Mouse (Mus musculus) heart, postnatal 10 days (tissue): ENCODE measurements around the gene Klk6. TPM values are rescaled to one million over a fixed set of nuclear protein-coding genes. Genes with fewer than 3 reads are reported as not detected.

Source experiments
- DNase-seq, 2 experiments: peaks; one replicate each; pipeline ENCODE4 v3.0.0; 2021
- intact Hi-C: fragments of 180-260 bp; cut with DNase I; formaldehyde crosslinking; loops from one replicate; pipeline ENCODE4 v1.15.1; 2025
- total RNA-seq, 2 experiments: library from RNA; stranded (reverse); gene quantifications; 2 replicates each; pipeline ENCODE4 v1.2.3; 2021

The Klk6 gene
- total RNA-seq, result not detected

DNA sequence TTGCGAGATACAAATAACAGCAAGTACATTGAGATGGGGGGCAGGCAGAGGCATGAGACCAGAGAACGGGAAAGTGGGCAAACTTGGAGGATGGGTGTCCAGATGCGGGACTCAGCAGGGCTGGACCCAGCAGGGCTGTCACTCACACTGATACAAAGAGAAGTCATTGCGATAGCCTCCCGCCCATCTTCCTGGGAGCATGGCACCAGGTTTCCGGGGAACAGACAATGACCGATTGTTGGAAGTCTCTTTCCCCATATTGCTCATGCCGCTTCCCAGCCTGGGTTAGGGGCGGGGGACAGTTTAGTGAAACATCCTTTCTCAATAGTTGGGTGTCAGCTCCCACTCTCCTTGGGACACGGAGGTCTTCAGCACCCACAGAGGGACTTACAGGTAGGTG lies at the start of gene Klk6:
Gene Klk6, plus strand, starts transcription at position 301 of the 400 bp plus-strand sequence.
- DNase-seq, result no peak
- intact Hi-C loops, result no loop called here

DNA sequence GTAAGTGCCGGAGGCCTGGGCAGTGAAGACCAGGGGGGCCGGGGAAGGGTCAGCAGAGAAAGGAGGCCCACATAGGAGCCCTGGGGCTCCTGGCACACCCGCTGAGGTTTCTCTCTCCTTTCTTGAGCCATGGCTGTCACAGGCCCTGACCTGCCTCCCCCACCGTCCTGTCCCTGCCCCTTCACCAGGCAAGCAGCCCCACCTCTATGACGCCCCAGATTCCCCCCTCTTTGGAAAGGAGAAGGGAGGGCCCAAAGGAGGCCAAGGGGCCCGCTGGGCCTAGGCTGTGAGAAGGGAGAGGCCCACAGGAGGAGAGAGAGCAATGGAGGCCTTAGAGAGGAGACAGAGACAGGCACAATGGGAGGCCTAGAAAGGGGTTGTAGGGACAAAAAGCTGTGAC lies 49.5 kb upstream of the Klk6 start:
- intact Hi-C loops, result no loop called here

DNA sequence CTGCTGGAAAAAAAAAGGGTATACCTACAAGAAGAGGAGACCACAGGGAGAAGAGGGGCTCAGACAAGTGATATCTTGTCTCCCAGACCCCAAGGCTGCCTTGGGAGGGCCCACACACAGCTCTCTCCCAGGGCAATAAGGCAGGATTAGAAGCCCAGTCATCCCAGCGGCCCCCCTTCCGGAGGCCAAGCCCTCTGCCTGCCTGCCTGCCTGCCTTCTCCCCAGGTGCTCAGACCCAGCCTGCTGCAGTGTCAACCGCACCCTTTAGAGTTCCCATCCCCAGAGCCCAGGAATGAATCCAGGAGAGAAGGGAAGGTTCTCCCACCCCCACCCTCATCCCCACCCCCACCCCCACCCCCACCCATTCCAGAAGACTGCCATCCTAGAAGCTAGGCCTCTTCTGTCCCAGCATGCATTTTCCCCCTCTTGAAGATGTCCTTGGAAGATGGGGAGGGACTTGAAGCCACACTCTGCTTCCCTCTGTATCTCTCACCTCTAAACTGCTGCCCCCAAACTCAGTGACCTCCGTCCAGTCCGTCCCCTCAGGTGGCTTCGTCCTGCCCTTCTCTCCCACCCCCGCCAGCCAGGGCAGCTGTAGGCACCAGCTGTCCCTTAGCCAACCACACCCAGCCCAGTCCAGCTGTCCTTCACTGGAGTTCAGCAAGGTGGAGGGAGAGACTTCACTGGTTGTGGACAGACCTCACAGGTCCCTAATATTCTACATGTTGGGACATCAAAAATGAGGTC lies 48.8 kb upstream of the Klk6 start:
- DNase-seq, result no peak
- intact Hi-C loops, result no loop called here

More for the DNA sequence above, 49.5 kb upstream of the Klk6 start:
- no peak for DNase-seq

DNA sequence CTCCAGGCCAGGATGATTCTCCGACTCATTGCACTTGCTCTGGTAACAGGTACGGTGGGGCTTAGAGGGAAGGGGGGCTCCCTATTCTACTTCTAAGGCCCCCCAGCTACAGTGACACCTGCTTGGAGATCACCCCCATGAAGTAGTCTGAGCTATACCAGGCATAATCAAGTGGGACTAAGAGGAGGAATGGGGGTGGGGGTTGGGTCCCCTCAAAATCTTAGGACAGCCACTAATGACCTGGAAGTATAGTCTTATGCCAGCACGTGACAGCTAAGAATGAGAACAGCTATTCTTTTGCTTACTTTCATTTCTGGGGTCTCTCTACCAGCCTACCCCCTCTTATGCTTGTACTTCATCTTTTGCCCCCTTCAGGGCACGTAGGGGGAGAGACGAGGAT lies 47.8 kb upstream of the Klk6 start:
- DNase-seq, result no peak
- intact Hi-C loops, result no loop called here

DNA sequence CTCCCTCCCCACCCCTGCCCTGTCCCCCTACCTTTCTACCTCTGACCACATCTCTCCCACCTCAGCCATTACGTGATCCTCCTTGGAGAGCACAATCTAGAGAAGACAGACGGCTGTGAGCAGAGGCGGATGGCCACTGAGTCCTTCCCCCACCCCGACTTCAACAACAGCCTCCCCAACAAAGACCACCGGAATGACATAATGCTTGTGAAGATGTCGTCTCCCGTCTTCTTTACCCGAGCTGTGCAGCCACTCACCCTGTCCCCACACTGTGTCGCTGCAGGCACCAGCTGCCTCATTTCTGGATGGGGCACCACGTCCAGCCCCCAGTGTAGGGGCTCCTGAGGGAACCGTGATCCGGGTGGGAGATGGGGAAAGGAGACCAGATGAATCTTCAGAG lies 46.9 kb upstream of the Klk6 start:
- intact Hi-C loops, result no loop called here
- DNase-seq, result no peak

DNA sequence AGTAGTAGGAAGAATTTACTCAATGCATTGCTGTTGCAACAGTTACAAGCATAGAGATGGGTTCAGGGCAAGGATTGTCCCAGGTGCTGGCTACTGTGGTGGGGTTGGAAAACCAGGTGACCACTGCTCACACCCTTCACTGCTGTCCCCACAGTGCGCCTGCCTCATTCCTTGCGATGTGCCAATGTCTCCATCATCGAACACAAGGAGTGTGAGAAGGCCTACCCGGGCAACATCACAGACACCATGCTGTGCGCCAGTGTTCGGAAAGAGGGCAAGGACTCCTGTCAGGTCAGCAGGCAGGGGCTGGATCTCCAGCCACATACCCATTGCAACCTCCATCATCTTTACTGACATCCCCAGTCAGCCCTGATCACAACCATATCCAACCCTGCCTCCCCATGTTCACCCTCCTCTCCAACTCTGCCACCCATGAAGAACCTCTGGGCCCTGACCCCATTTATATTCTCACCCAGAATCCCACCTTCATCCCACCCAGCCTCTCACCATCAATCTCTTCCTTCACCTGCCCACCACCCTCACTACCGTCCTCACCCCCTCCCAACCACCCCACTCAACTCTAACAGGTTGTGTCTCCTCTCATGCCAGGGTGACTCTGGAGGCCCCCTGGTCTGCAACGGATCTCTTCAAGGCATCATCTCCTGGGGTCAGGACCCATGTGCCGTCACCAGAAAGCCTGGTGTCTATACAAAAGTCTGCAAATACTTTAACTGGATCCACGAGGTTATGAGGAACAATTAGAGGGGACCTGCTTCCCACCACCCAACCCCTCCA lies 45.9 kb upstream of the Klk6 start:
- intact Hi-C loops, result no loop called here
- DNase-seq, result no peak

DNA sequence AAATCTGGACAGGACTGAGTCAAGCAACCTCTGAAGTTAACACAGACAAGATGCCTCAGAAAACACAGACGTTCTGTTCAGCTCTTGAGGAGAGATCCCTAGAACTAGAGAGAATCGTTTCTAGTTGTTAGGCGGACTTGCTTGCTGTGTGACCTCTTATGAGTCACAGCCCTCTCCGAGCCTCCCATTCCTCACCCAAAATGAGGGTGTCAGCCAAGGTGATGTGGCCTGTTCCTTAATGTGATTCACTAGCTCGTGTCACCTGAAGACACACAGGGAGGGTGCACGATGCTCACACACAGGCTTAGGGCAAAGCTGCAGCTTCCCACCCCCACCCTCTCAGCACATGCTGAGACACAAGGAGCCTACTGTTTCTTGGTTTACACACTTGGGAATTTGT lies 44.1 kb upstream of the Klk6 start:
- DNase-seq, result no peak
- intact Hi-C loops, result no loop called here

DNA sequence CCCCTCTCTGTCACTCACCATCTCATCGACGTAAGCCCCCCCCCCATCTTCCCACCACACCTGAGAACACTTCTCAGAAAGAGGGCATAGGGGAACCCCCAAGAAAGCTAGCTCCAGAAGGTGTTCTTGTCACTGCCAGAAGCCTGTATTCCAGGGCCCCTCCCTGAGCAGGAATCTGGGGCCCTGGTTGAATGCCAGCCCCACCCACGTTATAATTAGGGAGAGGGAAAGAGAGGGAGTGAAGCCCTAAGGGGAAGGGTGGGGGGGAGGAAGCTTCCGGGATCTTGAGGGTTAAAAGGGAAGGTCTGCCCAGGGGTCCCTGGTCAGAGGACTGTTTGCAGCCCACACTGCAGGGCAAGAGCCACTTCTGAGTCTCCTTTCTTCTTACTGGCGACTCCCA lies 43.6 kb upstream of the Klk6 start, which contains the start of gene Klk10:
Gene Klk10, plus strand, starts transcription at position 290 of the 400 bp plus-strand sequence.
- no peak for DNase-seq
- intact Hi-C loops, result no loop called here

DNA sequence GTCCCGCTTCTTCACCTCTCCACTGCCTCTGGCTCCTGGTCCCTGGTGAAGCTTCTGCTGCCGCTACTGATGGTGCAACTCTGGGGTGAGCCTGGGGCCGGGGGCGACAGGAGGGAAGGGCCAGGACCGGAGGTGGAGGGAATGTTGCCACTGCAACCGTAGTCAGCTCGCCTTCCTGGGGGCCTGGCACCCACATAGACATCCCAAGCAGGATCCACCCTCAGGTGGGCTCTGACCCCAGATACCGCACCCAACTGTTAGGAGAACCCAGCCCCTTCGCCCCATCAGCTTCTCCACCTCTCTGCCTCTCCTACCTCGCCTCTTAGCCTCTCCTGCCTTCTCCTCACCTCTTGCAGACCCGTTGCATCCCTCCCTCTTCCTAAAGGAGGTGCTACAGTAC lies 42.8 kb upstream of the Klk6 start:
- intact Hi-C loops, result no loop called here
- no peak for DNase-seq

DNA sequence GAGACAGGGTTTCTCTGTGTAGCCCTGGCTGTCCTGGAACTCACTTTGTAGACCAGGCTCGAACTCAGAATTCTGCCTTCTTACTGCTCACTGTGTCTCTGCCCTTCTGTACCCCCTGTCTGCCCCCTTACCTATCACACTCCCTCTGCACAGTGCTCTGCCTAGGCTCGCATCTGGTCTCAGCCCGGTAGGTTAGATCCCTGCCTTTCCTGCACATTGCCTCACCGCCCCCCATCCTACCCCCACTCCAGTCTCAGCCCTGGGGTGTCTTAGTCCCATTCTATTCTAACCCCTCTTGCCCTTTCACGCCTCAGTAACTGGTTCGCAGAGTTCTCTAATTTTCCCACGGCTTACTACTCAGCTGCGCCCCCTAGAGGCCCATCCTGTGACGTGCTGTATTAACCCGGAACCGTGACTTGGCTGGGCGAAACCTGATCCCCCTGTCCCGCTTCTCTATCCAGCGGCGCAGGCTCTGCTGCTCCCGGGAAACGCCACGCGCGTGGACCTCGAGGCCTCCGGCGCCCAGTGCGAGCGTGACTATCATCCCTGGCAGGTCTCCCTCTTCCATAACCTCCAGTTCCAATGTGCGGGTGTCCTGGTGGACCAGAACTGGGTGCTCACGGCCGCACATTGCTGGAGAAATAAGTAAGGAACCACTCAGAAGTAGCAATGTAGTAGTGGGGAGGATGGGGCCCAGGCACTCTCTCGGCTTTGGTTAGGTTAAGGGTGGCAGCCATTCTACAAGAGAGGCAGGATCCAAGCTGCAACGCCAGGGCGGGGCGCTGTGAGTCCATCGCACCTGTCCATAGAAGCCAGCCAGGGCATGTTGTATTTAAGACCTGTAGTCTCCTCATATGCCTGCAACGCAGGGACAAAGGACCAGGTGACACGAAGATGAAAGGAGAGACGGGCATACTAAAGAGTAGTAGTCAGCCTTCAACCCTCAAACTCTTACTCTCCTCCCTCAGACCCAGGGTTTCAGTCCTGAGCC lies 41.7 kb upstream of the Klk6 start:
- intact Hi-C loops, result loop anchor here (1.0 kb wide), 1 partner anchor 101 kb away; no protein-coding TSS in a partner anchor
- peak; percentile 77 to 89 for DNase-seq

DNA sequence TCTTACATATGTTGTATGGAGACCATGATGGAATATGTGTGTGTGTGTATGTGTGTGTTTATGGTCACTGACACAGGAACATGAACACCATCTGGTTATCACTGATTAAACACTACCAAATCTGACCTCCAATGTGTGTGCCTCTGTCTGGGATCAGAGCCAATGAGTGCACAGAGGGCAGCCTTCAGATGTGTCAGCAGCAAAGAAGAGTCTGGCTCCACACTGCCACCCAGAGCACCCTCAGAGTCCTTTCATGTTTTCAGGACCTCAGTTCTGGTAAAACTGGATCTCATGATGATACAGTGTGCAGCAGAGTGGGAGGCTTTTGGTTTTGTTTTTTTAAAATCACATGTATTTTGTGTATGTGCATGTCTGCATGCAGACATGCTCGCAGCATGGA lies 39.0 kb upstream of the Klk6 start:
- no peak for DNase-seq
- intact Hi-C loops, result no loop called here

DNA sequence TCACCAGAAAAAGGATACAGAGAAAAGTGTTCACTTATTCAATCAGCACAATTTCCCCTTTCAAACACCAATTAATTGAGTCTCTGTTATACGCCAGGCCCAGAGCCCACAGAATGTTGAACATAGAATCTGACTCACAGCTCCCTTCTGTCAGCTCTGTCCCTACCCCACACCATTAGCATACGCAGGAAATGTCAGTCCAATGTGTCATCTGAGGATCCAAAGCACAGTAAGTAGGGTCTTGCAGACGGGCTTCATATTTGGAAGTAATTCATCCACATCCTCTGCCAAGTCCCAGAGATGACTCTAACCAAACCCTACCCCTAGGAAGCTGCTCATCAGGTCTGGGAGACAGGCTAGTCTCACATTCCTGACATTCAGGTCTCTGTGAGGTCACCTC lies 36.2 kb upstream of the Klk6 start:
- intact Hi-C loops, result loop anchor here (2.0 kb wide), 1 partner anchor 107 kb away; no protein-coding TSS in a partner anchor
- DNase-seq, result no peak

DNA sequence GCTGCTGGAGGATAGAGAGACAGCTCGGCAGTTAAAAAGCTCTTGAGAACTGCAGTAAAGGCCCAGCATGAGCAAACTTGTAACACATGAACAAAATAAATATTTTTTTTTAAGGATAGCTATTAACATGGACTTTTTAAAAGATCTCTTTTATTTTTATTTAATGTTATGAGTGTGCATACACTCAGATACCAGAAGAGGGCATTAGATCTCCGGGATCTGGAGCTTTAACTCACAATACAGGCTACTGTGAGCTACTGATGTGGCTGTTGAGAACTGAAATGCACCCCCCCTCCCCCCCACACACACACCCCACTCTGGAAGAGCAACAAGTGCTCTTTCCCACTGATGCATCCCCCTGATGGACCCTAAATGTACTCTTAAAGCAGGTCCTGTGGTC lies 35.0 kb upstream of the Klk6 start:
- intact Hi-C loops, result loop anchor here (2.0 kb wide), 1 partner anchor 106 kb away; no protein-coding TSS in a partner anchor
- no peak for DNase-seq

DNA sequence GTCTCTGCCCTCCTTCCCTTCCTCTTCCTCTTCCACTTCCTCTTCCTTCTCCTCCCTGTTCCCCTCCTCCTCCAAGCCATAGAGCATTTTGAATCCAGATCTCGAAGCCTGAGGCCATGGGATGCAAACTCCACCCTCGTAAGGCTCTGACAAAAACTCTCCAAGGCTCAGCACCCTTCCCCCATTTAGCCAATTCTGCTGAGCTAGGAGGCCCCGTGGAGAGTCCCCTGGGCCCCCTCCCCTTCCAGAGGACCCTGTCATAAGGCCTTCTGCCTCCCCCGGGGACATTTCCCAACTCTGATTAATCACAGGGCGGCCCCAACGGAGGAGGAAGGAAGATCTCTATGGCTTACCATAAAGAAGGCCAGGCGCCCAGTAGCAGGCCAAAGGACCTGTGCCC lies 32.7 kb upstream of the Klk6 start, which contains the start of gene Klk9:
Gene Klk9, plus strand, starts transcription at position 301 of the 400 bp plus-strand sequence.
- intact Hi-C loops, result no loop called here
- no peak for DNase-seq

DNA sequence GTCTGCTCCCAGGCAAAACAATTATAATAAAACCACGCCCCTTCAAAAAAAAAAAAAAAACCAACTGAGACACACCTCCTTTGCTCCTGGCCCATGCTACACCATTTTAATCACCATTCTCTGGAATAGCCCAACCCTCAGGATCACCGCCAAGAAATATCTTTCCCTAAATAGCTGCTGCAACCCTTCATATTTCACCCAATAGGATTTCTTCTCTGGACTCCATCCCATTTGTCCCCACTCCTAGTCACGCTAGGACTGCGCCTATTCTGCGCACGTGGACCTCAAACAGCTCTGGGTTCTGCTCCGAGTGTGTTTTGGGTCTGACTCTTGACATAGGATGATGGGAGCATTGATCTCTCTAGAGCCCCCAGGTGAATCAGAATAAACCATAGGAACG lies 27.9 kb upstream of the Klk6 start:
- intact Hi-C loops, result no loop called here

DNA sequence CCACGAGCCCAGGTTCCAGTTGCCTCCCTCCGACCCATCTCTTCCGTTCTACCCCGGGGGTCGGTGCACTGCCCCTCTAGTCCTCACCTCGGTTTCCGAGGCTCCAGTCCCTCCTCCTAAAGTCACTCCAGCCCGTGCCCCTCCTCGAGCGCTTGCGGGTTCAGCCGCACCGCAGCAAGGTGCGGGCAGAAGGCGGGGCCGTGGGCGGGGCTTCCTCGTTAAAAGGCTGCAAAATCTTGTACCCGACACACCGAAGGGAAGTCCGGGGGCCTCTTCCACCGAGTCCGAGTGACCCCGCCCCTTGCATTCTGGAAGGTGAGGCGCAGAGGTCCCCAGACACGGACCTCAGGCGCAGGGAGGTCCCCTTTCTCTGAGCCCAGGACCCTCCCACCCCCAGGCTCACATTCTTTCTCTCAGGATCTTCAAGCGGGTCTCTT lies 26.9 kb upstream of the Klk6 start, which contains the start of gene Klk8:
Gene Klk8, plus strand, starts transcription at position 245 of the 437 bp plus-strand sequence.
- DNase-seq, result peak in 1 of 2 experiments; percentile 16
- intact Hi-C loops, result no loop called here

More for the DNA sequence above, 27.9 kb upstream of the Klk6 start:
- DNase-seq, result peak; percentile 19 to 32

DNA sequence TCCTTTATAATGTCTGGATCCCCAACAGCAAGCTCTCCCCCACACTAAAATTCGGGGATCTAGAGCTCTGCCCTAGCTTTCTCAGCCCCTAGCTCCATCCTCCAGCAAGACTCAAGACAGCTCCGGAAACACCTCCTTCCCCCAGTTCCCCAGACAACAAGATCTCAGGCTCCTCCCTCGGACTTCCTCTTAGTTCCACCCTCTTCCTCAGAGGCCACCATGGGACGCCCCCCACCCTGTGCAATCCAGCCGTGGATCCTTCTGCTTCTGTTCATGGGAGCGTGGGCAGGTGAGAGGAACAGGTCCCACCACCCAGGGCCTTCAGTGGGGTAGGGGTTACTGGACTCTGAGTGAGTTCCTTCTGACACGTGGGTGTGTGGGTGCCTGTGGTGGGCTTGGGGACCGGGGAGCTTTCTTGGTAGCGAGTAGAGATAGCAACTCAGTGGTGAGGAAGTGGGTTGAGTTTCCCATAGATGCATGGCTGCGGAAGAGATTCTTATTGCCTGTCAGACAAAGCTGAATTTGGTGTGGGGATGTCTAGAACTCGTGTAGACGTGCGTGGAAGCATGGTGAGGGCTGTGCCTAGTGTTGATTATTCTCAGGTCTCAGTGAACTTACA lies 26.3 kb upstream of the Klk6 start:
- intact Hi-C loops, result no loop called here
- peak; percentile 15 to 16 for DNase-seq

DNA sequence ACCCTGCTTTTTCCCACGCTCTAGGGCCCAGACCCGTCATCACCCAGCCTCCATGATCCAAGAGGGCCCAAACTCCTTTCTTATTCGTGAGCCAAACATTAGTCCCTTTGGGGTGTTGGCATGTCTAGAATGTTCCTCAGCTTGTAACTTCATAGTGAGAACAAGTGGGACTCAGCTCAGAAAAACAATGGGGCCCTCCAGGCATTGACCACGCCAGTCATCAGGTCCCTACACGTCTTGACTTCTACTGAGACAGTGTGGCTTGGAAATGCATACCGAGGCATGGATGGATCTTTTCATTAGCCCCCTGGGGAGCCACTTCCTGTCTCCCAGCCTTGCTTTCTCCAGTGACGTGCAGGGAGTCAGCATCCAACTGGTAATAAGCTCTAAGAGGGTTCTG lies 24.4 kb upstream of the Klk6 start:
- intact Hi-C loops, result no loop called here
- no peak for DNase-seq

DNA sequence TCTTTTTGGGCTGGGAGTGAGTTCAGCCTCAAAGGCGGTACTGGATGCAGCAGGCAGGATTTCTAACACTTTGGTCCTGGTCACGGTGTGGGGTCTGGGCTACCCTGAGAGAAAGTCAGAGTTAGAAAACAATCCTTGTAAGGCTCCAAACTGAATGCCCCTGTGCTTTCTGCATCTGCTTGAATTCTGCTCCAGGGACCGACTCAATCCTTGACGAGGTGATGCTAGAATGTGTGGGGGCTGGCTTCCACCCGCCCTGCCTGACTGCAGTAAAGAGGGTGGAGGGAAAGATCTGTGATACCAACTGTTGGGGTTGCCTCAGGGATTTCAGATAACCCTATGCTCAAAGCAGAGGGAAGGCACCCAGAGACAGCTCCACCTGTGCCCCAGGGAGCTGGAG lies 13.3 kb upstream of the Klk6 start, which contains the start of gene Klk7:
Gene Klk7, plus strand, starts transcription at position 301 of the 400 bp plus-strand sequence.
- intact Hi-C loops, result no loop called here
- no peak for DNase-seq

DNA sequence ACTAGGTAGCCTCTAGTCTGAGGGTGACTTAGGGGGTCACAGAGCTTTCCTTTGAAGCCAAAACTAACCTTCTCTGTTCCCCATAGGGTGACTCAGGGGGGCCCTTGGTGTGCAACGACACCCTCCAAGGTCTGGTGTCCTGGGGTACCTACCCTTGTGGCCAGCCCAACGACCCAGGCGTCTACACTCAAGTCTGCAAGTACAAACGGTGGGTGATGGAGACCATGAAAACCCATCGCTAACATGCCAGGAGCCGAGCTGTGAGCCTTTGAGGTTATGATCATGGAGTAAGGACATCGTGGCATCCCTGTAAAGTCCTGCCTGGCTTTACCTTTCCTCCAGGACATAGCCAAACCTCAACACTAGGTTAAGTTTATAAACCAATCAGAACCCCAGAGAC lies 9.1 kb upstream of the Klk6 start:
- no peak for DNase-seq
- intact Hi-C loops, result no loop called here
